Comparison of ENCODE assay signal across 13 mouse cellular contexts in the genomic region with DNA sequence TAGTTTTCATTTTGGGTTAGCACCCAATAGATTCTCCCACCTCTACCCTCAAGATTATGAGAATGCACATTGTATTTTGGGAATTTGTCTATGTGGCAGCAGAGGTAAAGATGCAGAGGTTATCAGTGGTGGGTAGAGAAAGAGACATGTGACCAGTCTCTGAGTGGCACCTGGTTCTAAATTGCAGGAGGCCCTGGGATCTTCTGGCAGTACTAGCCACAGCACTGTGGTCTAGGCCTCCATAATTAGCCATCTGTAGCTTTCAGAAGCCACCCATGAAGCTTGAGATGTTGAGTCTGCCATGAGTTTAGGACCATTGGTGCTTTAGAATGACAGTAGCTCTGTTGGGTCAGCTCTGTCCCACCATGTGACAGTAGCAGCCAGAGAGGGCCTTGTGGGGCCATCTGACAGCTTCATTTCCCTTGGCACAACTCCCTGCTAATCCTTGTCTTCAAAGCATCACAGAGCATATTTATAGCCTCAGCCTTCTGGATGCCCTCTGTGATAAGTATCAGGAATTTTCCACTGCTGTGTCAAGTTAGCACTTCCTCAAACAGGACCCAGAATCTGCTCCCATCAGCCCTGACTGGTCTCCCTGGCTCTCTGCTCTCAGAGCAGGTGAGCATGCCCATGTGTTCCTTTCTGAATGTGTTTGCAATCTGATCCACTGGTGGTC.
DNase-seq lines count a peak whose midpoint lies in the region; ATAC-seq and TF ChIP-seq lines count a peak whose summit lies in the region.
"Had no signal": no experiment of that assay in that cellular context is flagged by ENCODE, and none has a peak within 500 bp of the region (broad histone marks: within the 10 kb centered on the region; RNA-seq: fewer than 3 reads in every experiment).

No protein-coding gene starts in this region.

- 0 out of 2 replicates have a peak, but pooled peaks cover 5% of the 10 kb centered on the region for H3K4me1 ChIP-seq in liver, postnatal 0 days (ENCODE audit: insufficient read depth)
- 0 out of 2 replicates have a peak, but pooled peaks cover 4% of the 10 kb centered on the region for H3K4me1 ChIP-seq in liver, embryonic 12.5 days

- no peak overlapping the region for H3K4me2 ChIP-seq in liver, postnatal 0 days (ENCODE audit: low read depth, low read length)
- no peak overlapping the region for H3K4me2 ChIP-seq in liver, embryonic 12.5 days
- H3K4me2 ChIP-seq: heart, embryonic 13.5 days had no signal

- DNase-seq in cerebellum, postnatal 4 days (ENCODE audit: low spot score in 2 of 2), result no peak
- DNase-seq in liver, postnatal 0 days, result no peak
- DNase-seq in cerebellum, postnatal 14 days, result peak; percentile 28 to 57
- peak; percentile 77 for DNase-seq in skeletal muscle tissue, adult 2 months (ENCODE audit: low read depth, low spot score)
- no peak for DNase-seq in right cerebral cortex, postnatal 10 days (ENCODE audit: low spot score in 2 of 2)
- no peak for DNase-seq in adipocyte (ENCODE audit: low spot score)
- DNase-seq: B cell, adult 2 months; embryo, embryonic 11 days had no signal

- no peaks in the 10 kb centered on the region for H3K9me3 ChIP-seq in liver, postnatal 0 days (ENCODE audit: low read length)
- H3K9me3 ChIP-seq in liver, embryonic 12.5 days (replicated peaks), result no peaks in the 10 kb centered on the region
- H3K9me3 ChIP-seq: forebrain, embryonic 10.5 days; heart, embryonic 13.5 days had no signal

- TF ChIP-seq EP300 in liver, postnatal 0 days (IDR thresholded peaks at IDR 0.05; ENCODE audit: low read depth), result no peak

- TF ChIP-seq CTCF in liver, postnatal 0 days (IDR thresholded peaks at IDR 0.05; ENCODE audit: low read depth), result no peak

- 0 out of 2 replicates have a peak overlapping the region, but pooled peaks have one; percentile 4 for H3K27ac ChIP-seq in liver, postnatal 0 days (ENCODE audit: low read depth)
- no peak overlapping the region for H3K27ac ChIP-seq in liver, embryonic 12.5 days
- H3K27ac ChIP-seq: forebrain, embryonic 10.5 days; heart, embryonic 13.5 days; left cerebral cortex, adult 2 months had no signal

- H3K9ac ChIP-seq in liver, postnatal 0 days (replicated peaks), result no peak overlapping the region
- no peak overlapping the region for H3K9ac ChIP-seq in liver, embryonic 12.5 days
- H3K9ac ChIP-seq: heart, embryonic 13.5 days had no signal

- H3K36me3 ChIP-seq in liver, postnatal 0 days (replicated peaks; ENCODE audit: insufficient read depth, low read length), result no peaks in the 10 kb centered on the region
- no peaks in the 10 kb centered on the region for H3K36me3 ChIP-seq in liver, embryonic 12.5 days
- H3K36me3 ChIP-seq: forebrain, embryonic 10.5 days; heart, embryonic 13.5 days had no signal

- H3K4me3 ChIP-seq in liver, postnatal 0 days (ENCODE audit: low read depth, low read length), result no peak overlapping the region
- H3K4me3 ChIP-seq in liver, embryonic 12.5 days, result no peak overlapping the region
- H3K4me3 ChIP-seq: forebrain, embryonic 10.5 days; heart, embryonic 13.5 days; left cerebral cortex, adult 2 months had no signal

- peak; percentile 89 for ATAC-seq in cerebellum, adult (ENCODE audit: insufficient number of reproducible peaks, low FRiP score, low TSS enrichment)
- no peak for ATAC-seq in liver, postnatal 0 days
- ATAC-seq in liver, embryonic 12.5 days, result no peak

- H3K27me3 ChIP-seq in liver, postnatal 0 days (ENCODE audit: insufficient read depth, low read length), result no peaks in the 10 kb centered on the region
- no peaks in the 10 kb centered on the region for H3K27me3 ChIP-seq in liver, embryonic 12.5 days (replicated peaks)
- H3K27me3 ChIP-seq: heart, embryonic 13.5 days had no signal

Comparison
In these comparisons a context has a peak if more than half of its experiments do, and no peak if none do; other contexts are left out.
1. DNase-seq: peak in cerebellum, postnatal 14 days (2 of 2) and skeletal muscle tissue, adult 2 months (single experiment); none in cerebellum, postnatal 4 days (0 of 2), liver, postnatal 0 days (single experiment), right cerebral cortex, postnatal 10 days (0 of 2) and adipocyte (single experiment).